Mouse (Mus musculus): Measurements from ENCODE around the gene Ptprg. TPM values are rescaled to one million over a fixed set of nuclear protein-coding genes. Genes with fewer than 3 reads are reported as not detected.

The Ptprg gene
- total RNA-seq, 2 experiments from 2014 or later: 1.7 TPM; not detected in 1

DNA sequence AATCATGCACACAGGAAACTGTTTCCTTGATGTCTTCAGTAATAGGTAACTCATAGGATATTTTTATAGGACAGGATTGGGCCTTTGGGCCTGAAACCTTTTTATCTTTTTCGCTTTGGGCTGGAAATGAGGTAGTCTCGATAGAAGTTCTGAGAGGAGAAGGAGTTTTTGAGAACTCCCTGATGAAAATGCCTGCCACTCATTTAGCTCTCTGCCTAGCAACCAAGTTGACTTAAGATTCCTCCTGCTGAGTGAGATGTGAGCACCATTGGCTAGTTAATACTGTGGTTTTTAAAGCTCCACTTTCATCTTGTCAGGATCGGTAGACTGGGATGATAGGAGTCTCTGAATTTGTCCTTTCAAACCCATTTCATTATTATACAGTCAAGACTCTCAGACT, 162.9 kb downstream of the Ptprg start:
- ATAC-seq (replicated peaks; ENCODE audit: low FRiP score, poor library complexity, severe bottlenecking): no peak

- ATAC-seq (replicated peaks; ENCODE audit: low FRiP score, poor library complexity, severe bottlenecking): no peak
Observed at GRCm38 (mm10) chr14:11718201-11718600, 164.9 kb downstream of the Ptprg start.

GRCm38 (mm10) chr14:11719259-11719658, 165.9 kb downstream of the Ptprg start:
- ATAC-seq (replicated peaks; ENCODE audit: low FRiP score, poor library complexity, severe bottlenecking): no peak

- no peak for ATAC-seq (replicated peaks; ENCODE audit: low FRiP score, poor library complexity, severe bottlenecking)
Observed at GRCm38 (mm10) chr14:11722101-11722500, 168.8 kb downstream of the Ptprg start.

- no peak for ATAC-seq (replicated peaks; ENCODE audit: low FRiP score, poor library complexity, severe bottlenecking)
Observed at GRCm38 (mm10) chr14:11723876-11724275, 170.5 kb downstream of the Ptprg start.

GRCm38 (mm10) chr14:11731223-11731920, 178.0 kb downstream of the Ptprg start:
- no peak for ATAC-seq (replicated peaks; ENCODE audit: low FRiP score, poor library complexity, severe bottlenecking)

- no peak for ATAC-seq (replicated peaks; ENCODE audit: low FRiP score, poor library complexity, severe bottlenecking)
Observed at GRCm38 (mm10) chr14:11732376-11732775, 179.0 kb downstream of the Ptprg start.

GRCm38 (mm10) chr14:11743726-11744125, 190.4 kb downstream of the Ptprg start:
- ATAC-seq (replicated peaks; ENCODE audit: low FRiP score, poor library complexity, severe bottlenecking): no peak

DNA sequence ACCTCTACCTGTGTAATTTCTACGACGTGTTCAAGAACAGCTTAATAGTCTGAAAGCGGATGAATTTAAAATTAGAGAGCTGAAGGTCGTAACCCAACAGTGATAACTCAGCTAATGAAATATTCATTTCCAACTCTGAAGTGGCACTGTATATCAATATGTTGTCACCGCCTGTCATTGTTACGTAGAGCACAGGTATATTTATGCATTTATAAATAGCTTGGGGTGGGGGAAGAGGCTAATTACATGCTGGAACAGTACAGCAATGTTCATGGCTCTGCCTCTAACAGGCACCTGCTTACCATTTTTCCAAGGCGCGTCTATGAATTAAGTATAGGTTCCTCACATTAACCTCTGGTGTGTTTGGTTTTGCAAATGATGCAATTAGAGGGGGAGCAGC, 199.3 kb downstream of the Ptprg start:
- no peak for ATAC-seq (replicated peaks; ENCODE audit: low FRiP score, poor library complexity, severe bottlenecking)

- ATAC-seq (replicated peaks; ENCODE audit: low FRiP score, poor library complexity, severe bottlenecking): no peak
Observed at GRCm38 (mm10) chr14:11754656-11755055, 201.3 kb downstream of the Ptprg start.

- no peak for ATAC-seq (replicated peaks; ENCODE audit: low FRiP score, poor library complexity, severe bottlenecking)
Observed at GRCm38 (mm10) chr14:11758185-11758584, 204.9 kb downstream of the Ptprg start.

DNA sequence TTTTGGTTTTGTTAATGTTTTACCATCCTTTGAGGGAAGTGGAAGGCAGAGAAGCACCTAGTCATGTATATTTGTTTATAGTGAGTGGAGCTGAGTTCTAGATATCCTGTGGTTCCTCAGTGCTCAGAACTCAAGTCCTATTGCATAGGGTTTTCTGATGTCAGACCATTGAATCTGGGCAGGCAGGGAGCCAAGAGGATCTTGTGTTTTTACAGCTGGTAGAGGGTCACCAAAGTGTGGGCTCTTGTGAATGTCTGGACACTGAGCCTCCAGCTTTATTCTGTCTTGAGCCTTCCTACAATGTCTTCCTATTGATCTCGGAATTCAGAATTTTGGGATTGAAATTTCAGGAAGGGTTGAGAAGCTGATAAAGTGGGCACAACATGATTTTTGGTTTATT, 206.0 kb downstream of the Ptprg start:
- no peak for ATAC-seq (replicated peaks; ENCODE audit: low FRiP score, poor library complexity, severe bottlenecking)

DNA sequence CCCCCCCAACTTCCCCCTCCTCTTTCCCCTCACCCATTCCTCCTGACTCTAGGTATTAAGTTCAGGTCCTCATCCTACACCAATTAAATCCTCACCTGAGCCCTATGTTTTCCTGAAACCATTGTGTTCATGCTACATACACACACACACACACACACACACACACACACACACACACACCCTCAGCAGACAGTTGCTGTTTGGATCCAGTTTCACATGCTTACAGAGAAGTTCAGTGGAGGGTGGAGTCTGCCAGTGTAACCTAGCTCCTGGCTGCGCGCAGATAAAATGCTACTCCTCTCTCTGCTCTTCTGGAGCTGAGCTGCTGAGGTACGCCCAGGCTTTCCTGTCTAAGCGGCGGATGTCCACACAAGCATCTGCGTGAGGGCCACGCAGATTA, 209.7 kb downstream of the Ptprg start:
- ATAC-seq (replicated peaks; ENCODE audit: low FRiP score, poor library complexity, severe bottlenecking): no peak

GRCm38 (mm10) chr14:11772736-11773135, 219.4 kb downstream of the Ptprg start:
- ATAC-seq (replicated peaks; ENCODE audit: low FRiP score, poor library complexity, severe bottlenecking): no peak

- no peak for ATAC-seq (replicated peaks; ENCODE audit: low FRiP score, poor library complexity, severe bottlenecking)
Observed at GRCm38 (mm10) chr14:11774476-11775037, 221.2 kb downstream of the Ptprg start.

GRCm38 (mm10) chr14:11775204-11775603, 221.9 kb downstream of the Ptprg start:
- ATAC-seq (replicated peaks; ENCODE audit: low FRiP score, poor library complexity, severe bottlenecking): no peak

DNA sequence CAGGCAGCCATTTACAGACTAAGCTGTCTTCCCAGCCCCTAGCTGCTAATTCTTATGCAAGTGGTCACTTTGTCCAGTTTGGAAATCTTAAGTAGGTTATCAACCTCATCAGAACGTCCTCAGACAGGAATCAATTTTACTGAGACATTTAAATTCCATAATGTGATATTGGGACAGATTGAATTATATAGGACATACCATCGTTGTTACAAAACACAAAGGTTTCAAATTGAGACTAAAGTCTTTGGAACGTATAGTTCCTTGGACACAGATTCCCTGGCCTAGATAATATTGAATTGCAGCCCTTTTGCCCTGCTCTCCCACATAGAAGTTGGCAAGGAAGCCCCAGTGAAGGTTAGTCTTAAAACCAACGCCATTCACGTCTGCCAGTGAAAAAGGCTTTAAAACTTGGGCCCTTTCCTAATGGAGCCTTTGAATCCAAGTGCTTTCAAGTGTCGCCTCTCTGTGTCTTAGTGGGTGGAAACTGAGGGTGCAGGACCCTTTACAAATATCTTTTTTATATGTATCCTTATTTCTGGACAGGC, 222.7 kb downstream of the Ptprg start:
- no peak for ATAC-seq (replicated peaks; ENCODE audit: low FRiP score, poor library complexity, severe bottlenecking)

- no peak for ATAC-seq (replicated peaks; ENCODE audit: low FRiP score, poor library complexity, severe bottlenecking)
Observed at GRCm38 (mm10) chr14:11776566-11776965, 223.2 kb downstream of the Ptprg start.

DNA sequence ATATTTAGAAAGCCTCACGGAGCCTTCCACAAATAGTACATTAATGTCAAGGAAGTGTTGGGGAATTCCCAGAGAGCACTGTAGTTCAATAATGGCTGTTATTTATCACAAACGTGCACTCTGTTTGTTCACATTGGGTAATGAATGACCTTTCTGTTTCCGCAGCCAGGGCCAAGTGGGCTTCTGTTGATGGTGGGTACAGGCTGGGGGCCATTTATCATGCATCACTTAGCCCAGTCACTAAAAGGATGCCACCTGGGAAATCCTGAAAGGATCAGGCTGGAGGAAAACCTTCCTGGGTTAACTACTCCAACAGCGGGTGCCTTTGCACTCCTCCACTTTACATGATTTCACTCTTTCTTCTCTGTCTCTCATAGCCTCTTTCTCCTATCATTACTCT, 237.9 kb downstream of the Ptprg start:
- ATAC-seq (replicated peaks; ENCODE audit: low FRiP score, poor library complexity, severe bottlenecking): no peak

- no peak for ATAC-seq (replicated peaks; ENCODE audit: low FRiP score, poor library complexity, severe bottlenecking)
Observed at GRCm38 (mm10) chr14:11793847-11794246, 240.5 kb downstream of the Ptprg start.

GRCm38 (mm10) chr14:11802355-11803035, 249.2 kb downstream of the Ptprg start:
- ATAC-seq (replicated peaks; ENCODE audit: low FRiP score, poor library complexity, severe bottlenecking): no peak

Measured in erythroid progenitor cell, adult 5-6 weeks (primary cell).